Mouse (Mus musculus) ES-Bruce4 (cell line): ENCODE data around the gene Pla2g4a.

Experiments
- CTCF ChIP-seq: IDR thresholded peaks from one replicate; pipeline ENCODE4 v1.8.1; 2011; ENCODE audit warnings: low read depth, low read length
- POLR2A ChIP-seq: IDR thresholded peaks from one replicate; pipeline ENCODE4 v1.8.1; 2011; ENCODE audit warnings: low read length; ENCODE audit not compliant: insufficient read depth

GRCm38 (mm10) chr1:149894940-149895339 is 66.2 kb downstream of the Pla2g4a start:
- no peak for TF ChIP-seq POLR2A
- no peak for TF ChIP-seq CTCF
